Mouse (Mus musculus) midbrain, embryonic 11.5 days (tissue): Measurements from ENCODE around the gene Olfr1496. TPM values are rescaled to one million over a fixed set of nuclear protein-coding genes. Genes with fewer than 3 reads are reported as not detected.

Source experiments
- ATAC-seq: fragments of 200-750 bp; cut with Nextera tagmentation; 2 replicates; pipeline ENCODE4 v1.8.0; 2017; ENCODE audit warnings: moderate TSS enrichment, moderate library complexity; ENCODE audit not compliant: low FRiP score
- DNase-seq: peaks from one replicate; pipeline ENCODE4 v3.0.0; 2015; ENCODE audit warnings: low spot score; ENCODE audit errors: missing footprints
- H3K27ac ChIP-seq: fragments of 300-500 bp; sonication (generic); 2 replicates; pipeline ENCODE4 v1.5.1; 2014; ENCODE audit warnings: low read depth, low read length
- H3K27me3 ChIP-seq: fragments of 300-500 bp; sonication (generic); 2 replicates; pipeline ENCODE4 v1.6.1; 2014; ENCODE audit warnings: mild to moderate bottlenecking, low read length, moderate library complexity, mixed read lengths; ENCODE audit not compliant: control insufficient read depth, insufficient read depth
- H3K36me3 ChIP-seq: fragments of 300-500 bp; sonication (generic); 2 replicates; pipeline ENCODE4 v1.6.1; 2014; ENCODE audit warnings: mild to moderate bottlenecking, low read length, moderate library complexity, mixed read lengths; ENCODE audit not compliant: control insufficient read depth, insufficient read depth
- H3K4me1 ChIP-seq: fragments of 300-500 bp; sonication (generic); 2 replicates; pipeline ENCODE4 v1.6.1; 2014; ENCODE audit warnings: low read length; ENCODE audit not compliant: control insufficient read depth, insufficient read depth
- H3K4me2 ChIP-seq: fragments of 300-500 bp; sonication (generic); 2 replicates; pipeline ENCODE4 v1.6.1; 2014; ENCODE audit warnings: mild to moderate bottlenecking, moderate library complexity
- H3K4me3 ChIP-seq: fragments of 300-500 bp; sonication (generic); 2 replicates; pipeline ENCODE4 v1.5.1; 2014; ENCODE audit warnings: low read depth, low read length
- H3K9ac ChIP-seq: fragments of 300-500 bp; sonication (generic); 2 replicates; pipeline ENCODE4 v1.6.1; 2014; ENCODE audit warnings: low read length
- H3K9me3 ChIP-seq: fragments of 300-500 bp; sonication (generic); 2 replicates; pipeline ENCODE4 v1.6.1; 2016; ENCODE audit warnings: low read length; ENCODE audit not compliant: control insufficient read depth
- WGBS: fragments of 180-500 bp; shearing (Covaris S2); extraction: QIAGEN DNeasy Blood & Tissue Kit; methylation state at CpG from one replicate; pipeline ENCODE4 v1.1.7; 2014; 5-methylcytosine and 5-hydroxymethylcytosine counted together
- polyA plus RNA-seq: library from polyadenylated mRNA; unstranded; fragments of >200 nt; fragmentation: Nextera tagmentation; extraction: Ambion mirVana; gene quantifications from 2 replicates; pipeline ENCODE4 v1.2.1, GENCODE M21; 2014

The Olfr1496 gene
- polyA plus RNA-seq, 1 experiment from 2014 or later: not detected

DNA sequence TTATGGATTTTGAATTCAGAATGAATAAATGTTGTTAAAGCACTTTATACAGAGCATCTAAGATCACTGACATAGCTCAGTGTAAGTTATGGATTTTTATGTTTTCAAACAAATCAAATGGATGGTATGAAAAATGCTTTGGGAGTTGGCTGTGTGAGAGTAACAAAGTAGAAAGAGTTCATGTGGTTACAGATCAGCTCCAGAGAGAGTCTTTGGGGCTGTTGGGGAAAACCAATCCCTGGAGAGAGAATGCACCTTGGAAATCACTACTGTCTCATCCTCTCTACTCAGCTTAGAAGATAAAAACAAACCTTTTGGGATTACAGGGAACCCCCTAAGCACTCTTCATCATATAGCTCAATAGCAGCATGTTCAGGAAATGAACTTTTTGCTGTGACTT lies 41.7 kb downstream of the Olfr1496 start, which contains the start of gene Olfr1499:
Olfr1499 (minus strand) TSS at position 101 of the 400 bp plus-strand sequence.
- H3K9ac ChIP-seq: no peak within 1 kb of the TSS
- DNase-seq (no peak), ATAC-seq (no peak)
- no peak within 1 kb of the TSS for H3K4me3 ChIP-seq
- no peak within 1 kb of the TSS for H3K27ac ChIP-seq
- H3K4me1 ChIP-seq: no peaks in the 10 kb centered on the region
- H3K27me3 ChIP-seq: no peaks in the 10 kb centered on the region
- no peaks in the 10 kb centered on the region for H3K36me3 ChIP-seq
- H3K9me3 ChIP-seq: no peaks in the 10 kb centered on the region
- no peak within 1 kb of the TSS for H3K4me2 ChIP-seq

DNA sequence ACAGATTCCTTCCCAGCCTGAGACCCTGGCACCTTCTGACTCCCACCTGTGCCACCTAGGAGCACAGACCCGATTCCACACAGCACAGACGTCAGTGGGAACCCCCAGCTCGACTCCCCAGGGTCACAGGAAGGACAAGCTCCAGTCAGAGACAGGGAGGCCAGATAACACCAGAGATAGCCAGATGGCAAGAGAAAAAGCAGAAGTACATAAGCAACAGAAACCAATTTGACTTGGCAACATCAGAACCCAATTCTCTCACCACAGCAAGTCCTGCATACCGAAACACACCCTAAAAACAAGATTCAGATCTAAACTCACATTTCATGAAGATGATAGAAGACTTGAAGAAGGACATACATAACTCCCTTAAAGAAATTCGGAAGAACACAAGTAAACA lies 43.2 kb downstream of the Olfr1496 start:
- no peak for ATAC-seq
- no peak overlapping the region for H3K9ac ChIP-seq

DNA sequence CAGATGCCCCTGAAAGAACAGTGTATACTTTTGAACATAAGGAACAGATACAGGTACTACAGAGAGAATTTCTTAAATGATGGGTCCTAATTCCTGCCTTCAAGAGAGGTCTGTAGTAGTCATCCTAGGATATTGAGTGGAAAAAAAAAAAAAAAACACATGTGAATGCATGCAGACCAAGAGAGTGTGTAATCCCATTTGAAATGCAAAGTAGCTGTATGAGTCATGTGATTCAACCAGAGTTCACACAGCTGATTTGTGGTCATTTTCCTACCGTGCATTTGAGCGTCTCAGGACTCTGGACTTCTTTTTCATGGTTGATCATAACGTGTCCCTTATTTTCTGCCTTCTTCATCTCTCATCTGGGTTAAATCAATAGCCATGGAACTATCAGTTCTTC lies 50.8 kb downstream of the Olfr1496 start:
- H3K36me3 ChIP-seq: no peaks in the 10 kb centered on the region
- WGBS: 70% methylated on average over 3 of the region's 3 CpGs
- no peaks in the 10 kb centered on the region for H3K27me3 ChIP-seq
- H3K4me2 ChIP-seq: no peak overlapping the region
- H3K4me1 ChIP-seq: no peaks in the 10 kb centered on the region
- no peak overlapping the region for H3K4me3 ChIP-seq
- DNase-seq (no peak), ATAC-seq (peak; percentile 69)
- H3K27ac ChIP-seq: no peak overlapping the region
- H3K9ac ChIP-seq: no peak overlapping the region
- H3K9me3 ChIP-seq: no peaks in the 10 kb centered on the region

More for the DNA sequence above, 43.2 kb downstream of the Olfr1496 start:
- Histone ChIP-seq H3K27me3 (no peaks in the 10 kb centered on the region), H3K4me1 (no peaks in the 10 kb centered on the region), H3K36me3 (no peaks in the 10 kb centered on the region), H3K4me3 (no peak overlapping the region), H3K27ac (no peak overlapping the region), H3K4me2 (no peak overlapping the region), H3K9me3 (no peaks in the 10 kb centered on the region)
- WGBS: 77% methylated on average over 5 of the region's 5 CpGs
- DNase-seq: no peak

DNA sequence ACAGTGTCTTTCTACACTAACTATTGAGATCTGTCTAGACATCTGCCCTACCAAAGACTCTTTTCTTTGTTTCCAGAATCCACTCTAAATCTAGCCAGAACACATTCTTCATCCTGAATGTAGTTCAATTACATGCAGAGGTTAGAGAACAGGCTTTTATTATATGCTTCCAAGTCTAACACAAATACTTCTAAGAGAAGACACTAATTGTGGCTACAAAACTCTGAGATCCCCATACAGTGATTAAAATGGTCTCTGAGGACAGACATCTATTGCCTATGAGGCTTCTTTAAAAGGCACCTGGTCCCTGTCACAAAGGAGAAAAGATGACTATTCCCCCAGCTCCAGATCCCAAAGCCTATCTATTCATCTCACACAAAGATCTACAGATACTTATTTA lies 52.7 kb downstream of the Olfr1496 start, which contains the start of gene Olfr1500:
Olfr1500 (minus strand) TSS at position 101 of the 400 bp plus-strand sequence.
- H3K4me1 ChIP-seq: no peaks in the 10 kb centered on the region
- no peaks in the 10 kb centered on the region for H3K9me3 ChIP-seq
- no peak within 1 kb of the TSS for H3K27ac ChIP-seq
- no peak within 1 kb of the TSS for H3K4me2 ChIP-seq
- no peaks in the 10 kb centered on the region for H3K27me3 ChIP-seq
- DNase-seq (no peak), ATAC-seq (no peak)
- no peak within 1 kb of the TSS for H3K4me3 ChIP-seq
- H3K36me3 ChIP-seq: no peaks in the 10 kb centered on the region
- H3K9ac ChIP-seq: no peak within 1 kb of the TSS

Other genes with a start within 250 kb of the Olfr1496 start
- not detected in 2 replicates for gene Olfr1480, start 250.0 kb upstream of the Olfr1496 start, polyA plus RNA-seq
- gene Olfr1484, start 194.4 kb upstream of the Olfr1496 start, polyA plus RNA-seq: not detected in 2 replicates
- not detected in 2 replicates for gene Olfr1487, start 160.5 kb upstream of the Olfr1496 start, polyA plus RNA-seq
- not detected in 2 replicates for gene Olfr1489, start 146.3 kb upstream of the Olfr1496 start, polyA plus RNA-seq
- not detected in 2 replicates for gene Olfr1490, start 126.8 kb upstream of the Olfr1496 start, polyA plus RNA-seq
- gene Olfr1491, start 80.6 kb upstream of the Olfr1496 start, polyA plus RNA-seq: not detected in 2 replicates
- gene Olfr1493-ps1, start 54.6 kb upstream of the Olfr1496 start, polyA plus RNA-seq: not detected in 2 replicates
- not detected in 2 replicates for gene Olfr1494, start 38.1 kb upstream of the Olfr1496 start, polyA plus RNA-seq
- not detected in 2 replicates for gene Olfr1495, start 13.3 kb upstream of the Olfr1496 start, polyA plus RNA-seq
- gene Olfr1497, start 20.3 kb downstream of the Olfr1496 start, polyA plus RNA-seq: not detected in 2 replicates
- not detected in 2 replicates for gene Olfr1499, start 41.6 kb downstream of the Olfr1496 start, polyA plus RNA-seq
- gene Olfr1500, start 52.6 kb downstream of the Olfr1496 start, polyA plus RNA-seq: not detected in 2 replicates
- not detected in 2 replicates for gene Olfr1501, start 72.8 kb downstream of the Olfr1496 start, polyA plus RNA-seq
- not detected in 2 replicates for gene Olfr1502, start 83.9 kb downstream of the Olfr1496 start, polyA plus RNA-seq
- not detected in 2 replicates for gene Olfr1504, start 120.0 kb downstream of the Olfr1496 start, polyA plus RNA-seq
- gene Olfr1505, start 135.7 kb downstream of the Olfr1496 start, polyA plus RNA-seq: not detected in 2 replicates